Mouse (Mus musculus): Measurements from ENCODE around the gene Cuedc2. TPM values are rescaled to one million over a fixed set of nuclear protein-coding genes. Genes with fewer than 3 reads are reported as not detected.

The Cuedc2 gene
- polyA plus RNA-seq, 1 experiment from 2014 or later = 75.3 TPM

DNA sequence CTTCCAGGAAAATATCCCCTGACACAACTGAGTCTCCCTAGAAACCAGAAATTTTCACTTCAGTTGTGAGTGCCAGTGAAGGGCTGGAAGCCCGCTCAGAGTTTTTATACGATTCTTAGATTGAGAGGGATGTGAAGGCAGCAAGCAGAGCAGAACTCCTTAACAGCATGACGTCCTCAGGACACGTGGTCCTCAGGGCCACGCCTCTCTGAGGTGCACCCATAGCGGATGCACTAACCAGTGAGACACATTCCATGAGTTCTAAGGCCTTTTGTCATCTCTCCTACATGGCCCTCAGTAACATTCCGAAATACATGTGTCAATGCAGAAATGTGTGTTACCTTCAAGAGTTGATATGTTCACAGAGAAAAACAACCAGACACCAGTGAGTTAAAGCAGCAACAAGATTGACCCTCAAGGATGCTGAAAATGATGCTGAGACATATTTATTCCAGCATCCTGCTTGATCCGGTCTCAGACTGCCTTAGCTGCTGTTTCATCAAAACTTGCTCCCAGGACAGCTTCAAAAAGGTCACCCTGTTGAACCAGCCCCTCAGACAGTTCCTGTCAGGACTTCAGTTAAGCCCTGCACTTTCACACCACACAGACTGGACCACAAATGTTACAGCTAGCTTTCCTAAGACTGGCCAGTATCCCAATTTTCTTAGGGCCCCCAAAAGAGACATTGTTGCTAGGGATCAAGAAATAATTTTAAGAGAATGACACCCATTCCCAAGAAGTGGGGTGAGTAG is 38.0 kb downstream of the Cuedc2 start:
- Histone ChIP-seq H3K27me3 (ENCODE audit: control insufficient read depth, insufficient read depth, low read length) (no peaks in the 10 kb centered on the region), H3K27ac (replicated peaks) (no peak overlapping the region), H3K4me1 (replicated peaks; ENCODE audit: control insufficient read depth, insufficient read depth) (no peaks in the 10 kb centered on the region), H3K9ac (ENCODE audit: low read length) (no peak overlapping the region), H3K4me2 (replicated peaks; ENCODE audit: low read depth) (no peak overlapping the region), H3K4me3 (ENCODE audit: low read depth, low read length) (no peak overlapping the region), H3K9me3 (ENCODE audit: control insufficient read depth, low read length) (no peaks in the 10 kb centered on the region), H3K36me3 (ENCODE audit: control insufficient read depth, insufficient read depth, low read length) (no peaks in the 10 kb centered on the region)
- no peak for DNase-seq (ENCODE audit: low spot score)
- no peak for ATAC-seq (ENCODE audit: low FRiP score, low TSS enrichment)
- 46% methylated on average over 8 of the region's 8 CpGs for WGBS
- TF ChIP-seq EP300 (optimal IDR thresholded peaks at IDR 0.05) (no peak), CTCF (IDR thresholded peaks at IDR 0.05; ENCODE audit: low read depth) (no peak)

DNA sequence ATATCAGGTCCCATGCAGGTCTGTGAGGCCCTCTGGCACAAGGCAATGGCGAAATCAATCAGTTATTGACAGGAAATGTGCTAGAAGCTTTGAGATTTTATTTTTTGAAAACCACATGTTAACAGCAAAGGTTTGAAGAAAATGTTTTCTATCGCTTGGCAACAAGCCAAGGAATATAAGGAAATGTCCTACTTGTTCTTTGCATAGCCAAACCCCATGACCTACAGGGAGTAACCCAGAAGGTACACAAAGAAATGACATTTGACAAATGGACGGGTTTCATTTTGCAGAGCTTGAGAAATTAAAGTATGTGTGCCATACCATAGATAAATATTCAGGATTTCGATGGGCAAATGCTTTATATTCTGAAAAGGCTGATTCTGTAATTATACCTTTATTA is 41.6 kb downstream of the Cuedc2 start:
- DNase-seq (ENCODE audit: low spot score) = peak; percentile 17

DNA sequence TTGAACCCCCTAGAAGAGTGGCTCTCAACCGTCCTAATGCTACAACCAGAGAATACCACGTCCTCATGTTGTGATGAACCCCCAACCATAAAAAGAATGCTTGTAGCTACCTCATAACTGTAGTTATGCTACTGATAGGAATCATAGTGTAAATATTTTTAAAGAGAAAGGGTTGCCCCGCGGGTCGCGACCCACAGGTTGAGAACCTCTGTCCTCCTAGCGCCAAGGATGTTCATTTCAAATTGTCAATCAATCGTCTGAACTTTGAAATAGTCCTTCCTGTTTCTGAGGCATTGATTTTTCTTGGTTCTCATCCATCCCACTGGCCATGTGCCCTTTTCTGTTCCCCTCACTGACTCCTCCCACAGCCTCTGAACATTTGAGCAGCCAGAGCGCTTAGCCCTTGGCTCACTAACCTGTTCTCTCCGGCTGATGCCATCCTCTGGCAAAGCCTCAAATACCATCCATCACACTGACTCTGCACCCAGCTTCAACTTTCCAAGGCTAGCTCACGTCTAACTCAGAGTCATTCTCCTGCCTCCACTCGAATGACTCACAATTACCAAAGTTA is 47.9 kb downstream of the Cuedc2 start:
- no peak for DNase-seq (ENCODE audit: low spot score)
- H3K27ac ChIP-seq (replicated peaks) = no peak overlapping the region
- no peak overlapping the region for H3K4me3 ChIP-seq (ENCODE audit: low read depth, low read length)
- TF ChIP-seq EP300 (optimal IDR thresholded peaks at IDR 0.05) = no peak
- no peak for TF ChIP-seq CTCF (IDR thresholded peaks at IDR 0.05; ENCODE audit: low read depth)
- H3K9me3 ChIP-seq (ENCODE audit: control insufficient read depth, low read length) = no peaks in the 10 kb centered on the region
- H3K27me3 ChIP-seq (ENCODE audit: control insufficient read depth, insufficient read depth, low read length) = no peaks in the 10 kb centered on the region
- WGBS = 56% methylated on average over 12 of the region's 12 CpGs
- no peaks in the 10 kb centered on the region for H3K4me1 ChIP-seq (replicated peaks; ENCODE audit: control insufficient read depth, insufficient read depth)
- H3K4me2 ChIP-seq (replicated peaks; ENCODE audit: low read depth) = no peak overlapping the region
- H3K9ac ChIP-seq (ENCODE audit: low read length) = no peak overlapping the region
- peaks cover 5% of the 10 kb centered on the region for H3K36me3 ChIP-seq (ENCODE audit: control insufficient read depth, insufficient read depth, low read length)
- ATAC-seq (ENCODE audit: low FRiP score, low TSS enrichment) = no peak

More for the DNA sequence above, 41.6 kb downstream of the Cuedc2 start:
- H3K4me2 ChIP-seq (replicated peaks; ENCODE audit: low read depth) = 0 out of 2 replicates have a peak overlapping the region, but pooled peaks have one; percentile 23
- no peaks in the 10 kb centered on the region for H3K9me3 ChIP-seq (ENCODE audit: control insufficient read depth, low read length)
- 0 out of 2 replicates have a peak overlapping the region, but pooled peaks have one; percentile 53 for H3K27ac ChIP-seq (replicated peaks)
- H3K27me3 ChIP-seq (ENCODE audit: control insufficient read depth, insufficient read depth, low read length) = no peaks in the 10 kb centered on the region
- no peak overlapping the region for H3K4me3 ChIP-seq (ENCODE audit: low read depth, low read length)
- H3K4me1 ChIP-seq (replicated peaks; ENCODE audit: control insufficient read depth, insufficient read depth) = no peaks in the 10 kb centered on the region
- 38% methylated on average over 4 of the region's 4 CpGs for WGBS
- no peak overlapping the region for H3K9ac ChIP-seq (ENCODE audit: low read length)
- H3K36me3 ChIP-seq (ENCODE audit: control insufficient read depth, insufficient read depth, low read length) = no peaks in the 10 kb centered on the region
- ATAC-seq (ENCODE audit: low FRiP score, low TSS enrichment) = peak; percentile 79
- TF ChIP-seq EP300 (optimal IDR thresholded peaks at IDR 0.05) = no peak
- no peak for TF ChIP-seq CTCF (IDR thresholded peaks at IDR 0.05; ENCODE audit: low read depth)

DNA sequence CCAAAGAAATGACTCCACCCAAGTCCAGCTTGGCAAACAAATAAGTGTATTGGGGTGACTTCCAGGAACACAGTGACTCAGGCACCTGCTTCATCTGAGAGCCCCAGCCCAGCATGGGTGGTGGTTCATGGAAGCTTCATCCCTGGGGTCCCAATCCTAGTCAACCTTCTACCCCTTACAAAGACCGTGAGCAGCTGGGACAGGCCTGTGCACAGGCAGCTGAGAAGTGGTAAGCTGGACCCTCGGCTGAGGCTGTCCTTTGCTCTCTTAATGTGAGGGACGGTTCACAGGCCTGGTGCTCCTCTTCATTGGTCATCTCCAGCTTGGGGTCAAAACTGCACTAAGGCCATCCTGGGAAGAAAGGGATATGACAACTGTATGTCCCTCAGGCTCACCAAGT is 50.9 kb downstream of the Cuedc2 start:
- 91% methylated on average over 3 of the region's 3 CpGs for WGBS
- ATAC-seq (ENCODE audit: low FRiP score, low TSS enrichment) (no peak), DNase-seq (ENCODE audit: low spot score) (no peak)

DNA sequence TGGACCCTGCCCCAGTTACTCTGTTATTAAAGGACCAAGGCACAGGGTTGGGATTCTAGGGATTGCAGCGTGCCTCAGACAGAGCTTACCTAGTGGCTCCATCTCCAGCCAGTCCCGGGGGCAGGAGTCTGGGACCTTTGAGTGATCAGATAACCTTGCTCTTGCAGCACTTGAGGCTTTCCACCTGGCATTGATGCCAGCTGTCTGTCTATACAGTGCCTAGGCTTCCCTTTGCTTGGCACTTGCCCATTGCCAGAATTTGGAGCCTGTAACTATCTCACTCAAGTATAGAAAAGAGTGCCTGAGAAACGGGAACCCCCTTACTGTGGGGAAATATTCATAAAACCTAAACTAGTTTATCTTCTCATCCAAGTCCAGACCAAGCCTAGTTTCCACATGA is 51.6 kb downstream of the Cuedc2 start:
- 90% methylated on average over 3 of the region's 3 CpGs for WGBS
- H3K36me3 ChIP-seq (ENCODE audit: control insufficient read depth, insufficient read depth, low read length) = peaks cover 23% of the 10 kb centered on the region
- 0 out of 2 replicates have a peak, but pooled peaks have one; percentile 10 for ATAC-seq (ENCODE audit: low FRiP score, low TSS enrichment)

More for the DNA sequence above, 50.9 kb downstream of the Cuedc2 start:
- no peaks in the 10 kb centered on the region for H3K9me3 ChIP-seq (ENCODE audit: control insufficient read depth, low read length)
- H3K4me1 ChIP-seq (replicated peaks; ENCODE audit: control insufficient read depth, insufficient read depth) = no peaks in the 10 kb centered on the region
- TF ChIP-seq EP300 (optimal IDR thresholded peaks at IDR 0.05) (no peak), CTCF (IDR thresholded peaks at IDR 0.05; ENCODE audit: low read depth) (no peak)
- H3K27me3 ChIP-seq (ENCODE audit: control insufficient read depth, insufficient read depth, low read length) = no peaks in the 10 kb centered on the region
- H3K9ac ChIP-seq (ENCODE audit: low read length) = no peak overlapping the region
- H3K27ac ChIP-seq (replicated peaks) = no peak overlapping the region
- H3K4me2 ChIP-seq (replicated peaks; ENCODE audit: low read depth) = no peak overlapping the region
- peaks cover 23% of the 10 kb centered on the region for H3K36me3 ChIP-seq (ENCODE audit: control insufficient read depth, insufficient read depth, low read length)
- H3K4me3 ChIP-seq (ENCODE audit: low read depth, low read length) = no peak overlapping the region

DNA sequence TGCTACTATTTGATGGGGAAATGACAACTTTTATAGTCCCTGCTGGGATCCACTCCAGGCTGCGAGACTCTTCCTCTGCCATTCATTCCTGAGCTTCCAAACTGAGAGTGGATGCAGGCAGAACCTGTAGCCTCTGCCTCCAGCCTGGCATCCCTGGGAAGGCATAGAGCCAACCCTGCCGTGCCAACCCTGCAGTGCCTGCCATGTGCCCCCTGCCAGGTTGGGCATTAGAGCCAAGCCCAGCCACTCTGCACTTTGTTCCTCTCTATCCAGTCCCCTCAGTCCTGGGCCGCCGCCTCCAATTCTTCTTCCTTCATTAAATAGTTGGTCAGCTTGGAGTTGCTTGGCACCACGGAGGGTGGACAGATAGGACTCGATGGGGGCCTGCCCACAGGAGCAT is 52.5 kb downstream of the Cuedc2 start:
- Histone ChIP-seq H3K4me3 (ENCODE audit: low read depth, low read length) (no peak overlapping the region), H3K9ac (ENCODE audit: low read length) (no peak overlapping the region), H3K4me2 (replicated peaks; ENCODE audit: low read depth) (no peak overlapping the region), H3K27ac (replicated peaks) (no peak overlapping the region), H3K27me3 (ENCODE audit: control insufficient read depth, insufficient read depth, low read length) (no peaks in the 10 kb centered on the region), H3K4me1 (replicated peaks; ENCODE audit: control insufficient read depth, insufficient read depth) (no peaks in the 10 kb centered on the region), H3K9me3 (ENCODE audit: control insufficient read depth, low read length) (no peaks in the 10 kb centered on the region), H3K36me3 (ENCODE audit: control insufficient read depth, insufficient read depth, low read length) (peaks cover 27% of the 10 kb centered on the region)
- DNase-seq (ENCODE audit: low spot score) (no peak), ATAC-seq (ENCODE audit: low FRiP score, low TSS enrichment) (no peak)
- TF ChIP-seq EP300 (optimal IDR thresholded peaks at IDR 0.05) (no peak), CTCF (IDR thresholded peaks at IDR 0.05; ENCODE audit: low read depth) (no peak)
- 86% methylated on average over 6 of the region's 6 CpGs for WGBS

More for the DNA sequence above, 51.6 kb downstream of the Cuedc2 start:
- Histone ChIP-seq H3K4me2 (replicated peaks; ENCODE audit: low read depth) (no peak overlapping the region), H3K4me1 (replicated peaks; ENCODE audit: control insufficient read depth, insufficient read depth) (no peaks in the 10 kb centered on the region), H3K27me3 (ENCODE audit: control insufficient read depth, insufficient read depth, low read length) (no peaks in the 10 kb centered on the region), H3K9me3 (ENCODE audit: control insufficient read depth, low read length) (no peaks in the 10 kb centered on the region), H3K4me3 (ENCODE audit: low read depth, low read length) (no peak overlapping the region), H3K27ac (replicated peaks) (no peak overlapping the region), H3K9ac (ENCODE audit: low read length) (no peak overlapping the region)
- no peak for DNase-seq (ENCODE audit: low spot score)
- TF ChIP-seq CTCF (IDR thresholded peaks at IDR 0.05; ENCODE audit: low read depth) (no peak), EP300 (optimal IDR thresholded peaks at IDR 0.05) (no peak)

Data from stomach, postnatal 0 days (tissue).